Mouse (Mus musculus) forebrain, embryonic 11.5 days (tissue): ENCODE measurements around the gene Serinc3. TPM values are rescaled to one million over a fixed set of nuclear protein-coding genes. Genes with fewer than 3 reads are reported as not detected.

Experiments
- ATAC-seq: fragments of 200-750 bp; cut with Nextera tagmentation; replicated peaks from 2 replicates; pipeline ENCODE4 v1.8.0; 2017; ENCODE audit warnings: moderate TSS enrichment; ENCODE audit not compliant: low FRiP score
- DNase-seq: peaks from one replicate; pipeline ENCODE4 v3.0.0-alpha.2; 2017; ENCODE audit warnings: low spot score
- H3K27ac ChIP-seq: fragments of 300-500 bp; sonication (generic); 2 replicates; pipeline ENCODE4 v1.5.1; 2014; ENCODE audit warnings: low read depth, low read length
- H3K27me3 ChIP-seq: fragments of 300-500 bp; sonication (generic); 2 replicates; pipeline ENCODE4 v1.6.1; 2014; ENCODE audit warnings: mild to moderate bottlenecking, low read length, mixed read lengths; ENCODE audit not compliant: control insufficient read depth, insufficient read depth
- H3K36me3 ChIP-seq: fragments of 300-500 bp; sonication (generic); 2 replicates; pipeline ENCODE4 v1.6.1; 2014; ENCODE audit warnings: mild to moderate bottlenecking, low read length, moderate library complexity, mixed read lengths; ENCODE audit not compliant: control insufficient read depth, insufficient read depth
- H3K4me1 ChIP-seq: fragments of 300-500 bp; sonication (generic); replicated peaks from 2 replicates; pipeline ENCODE4 v1.6.1; 2014; ENCODE audit warnings: low read length, mixed read lengths; ENCODE audit not compliant: control insufficient read depth, insufficient read depth
- H3K4me2 ChIP-seq: fragments of 300-500 bp; sonication (generic); 2 replicates; pipeline ENCODE4 v1.6.1; 2014; ENCODE audit warnings: low read depth, mild to moderate bottlenecking, low read length, moderate library complexity, mixed read lengths; ENCODE audit not compliant: severe bottlenecking
- H3K4me3 ChIP-seq: fragments of 300-500 bp; sonication (generic); 2 replicates; pipeline ENCODE4 v1.5.1; 2014; ENCODE audit warnings: low read depth, low read length
- H3K9ac ChIP-seq: fragments of 300-500 bp; sonication (generic); 2 replicates; pipeline ENCODE4 v1.6.1; 2014; ENCODE audit warnings: low read length
- H3K9me3 ChIP-seq: fragments of 300-500 bp; sonication (generic); 2 replicates; pipeline ENCODE4 v1.6.1; 2016; ENCODE audit warnings: low read length, mixed read lengths; ENCODE audit not compliant: control insufficient read depth
- WGBS: fragments of 180-500 bp; shearing (Covaris S2); extraction: QIAGEN DNeasy Blood & Tissue Kit; methylation state at CpG from one replicate; pipeline ENCODE4 v1.1.7; 2014; 5-methylcytosine and 5-hydroxymethylcytosine counted together
- polyA plus RNA-seq: library from polyadenylated mRNA; unstranded; fragments of >200 nt; fragmentation: Nextera tagmentation; extraction: Ambion mirVana; gene quantifications from 2 replicates; pipeline ENCODE4 v1.2.1, GENCODE M21; 2014

Gene Serinc3
- polyA plus RNA-seq, 1 experiment from 2014 or later = 30.7 TPM

- Histone ChIP-seq H3K9ac (peak overlapping the region; percentile 87; the same call in 1 of the 2 replicates), H3K27ac (0 out of 2 replicates have a peak overlapping the region, but pooled peaks have one; percentile 94), H3K27me3 (no peaks in the 10 kb centered on the region), H3K4me3 (peak overlapping the region; percentile 71), H3K4me2 (peak overlapping the region; percentile 72), H3K9me3 (no peaks in the 10 kb centered on the region), H3K36me3 (no peaks in the 10 kb centered on the region), H3K4me1 (peaks cover 5% of the 10 kb centered on the region)
- no peak for DNase-seq
- WGBS = 78% methylated on average over 2 of the region's 2 CpGs
- no peak for ATAC-seq
Measured at GRCm38 (mm10) chr2:163643576-163643971, 1.4 kb downstream of the Serinc3 start.

DNA sequence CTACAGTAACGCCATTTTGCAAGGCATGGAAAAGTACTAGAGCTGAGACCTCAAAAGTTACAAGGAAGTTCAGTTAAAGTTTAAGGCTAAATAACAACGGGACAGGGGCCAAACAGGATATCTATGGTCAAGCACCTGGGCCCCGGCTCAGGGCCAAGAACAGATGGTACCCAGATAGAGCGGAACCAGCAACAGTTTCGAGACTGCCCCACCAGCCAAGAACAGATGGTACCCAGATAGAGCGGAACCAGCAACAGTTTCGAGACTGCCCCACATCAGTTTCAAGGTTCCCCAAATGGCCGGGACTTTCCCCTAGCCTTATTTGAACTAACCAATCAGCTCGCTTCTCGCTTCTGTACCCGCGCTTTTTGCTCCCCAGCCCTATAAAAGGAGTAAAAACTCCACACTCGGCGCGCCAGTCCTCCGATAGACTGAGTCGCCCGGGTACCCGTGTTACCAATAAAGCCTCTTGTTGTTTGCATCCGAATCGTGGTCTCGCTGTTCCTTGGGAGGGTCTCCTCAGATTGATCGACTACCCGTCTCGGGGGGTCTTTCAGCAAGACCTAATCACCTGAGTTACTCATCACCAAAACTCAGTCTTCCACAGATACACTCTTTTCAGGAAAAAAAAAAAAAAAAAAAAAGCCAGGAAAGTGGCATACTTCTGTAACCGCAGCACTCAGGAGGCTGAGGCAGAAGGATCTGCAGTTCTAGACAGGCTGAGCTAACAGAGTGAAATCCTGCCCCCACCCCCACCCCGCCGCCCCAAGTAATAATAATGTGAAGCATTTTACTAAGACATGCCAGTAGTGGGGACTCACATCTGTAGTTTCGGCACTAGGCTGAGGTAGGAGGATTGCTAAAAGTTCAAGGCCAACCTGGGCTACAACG lies 2.0 kb downstream of the Serinc3 start:
- ATAC-seq = no peak
- 95% methylated on average over 30 of the region's 30 CpGs for WGBS
- Histone ChIP-seq H3K9me3 (no peaks in the 10 kb centered on the region), H3K4me2 (peak overlapping the region; percentile 72; the same call in 1 of the 2 replicates), H3K27me3 (no peaks in the 10 kb centered on the region), H3K27ac (no peak overlapping the region), H3K36me3 (no peaks in the 10 kb centered on the region), H3K4me3 (no peak overlapping the region), H3K4me1 (peaks cover 5% of the 10 kb centered on the region), H3K9ac (no peak overlapping the region; the same call in 1 of the 2 replicates)
- DNase-seq = no peak

GRCm38 (mm10) chr2:163641681-163642080 lies 3.2 kb downstream of the Serinc3 start:
- Histone ChIP-seq H3K4me3 (no peak overlapping the region), H3K36me3 (no peaks in the 10 kb centered on the region), H3K9me3 (no peaks in the 10 kb centered on the region), H3K9ac (no peak overlapping the region), H3K27ac (no peak overlapping the region), H3K4me1 (peaks cover 5% of the 10 kb centered on the region), H3K4me2 (no peak overlapping the region), H3K27me3 (no peaks in the 10 kb centered on the region)
- ATAC-seq (no peak), DNase-seq (no peak)
- WGBS = 94% methylated on average over 3 of the region's 3 CpGs

DNA sequence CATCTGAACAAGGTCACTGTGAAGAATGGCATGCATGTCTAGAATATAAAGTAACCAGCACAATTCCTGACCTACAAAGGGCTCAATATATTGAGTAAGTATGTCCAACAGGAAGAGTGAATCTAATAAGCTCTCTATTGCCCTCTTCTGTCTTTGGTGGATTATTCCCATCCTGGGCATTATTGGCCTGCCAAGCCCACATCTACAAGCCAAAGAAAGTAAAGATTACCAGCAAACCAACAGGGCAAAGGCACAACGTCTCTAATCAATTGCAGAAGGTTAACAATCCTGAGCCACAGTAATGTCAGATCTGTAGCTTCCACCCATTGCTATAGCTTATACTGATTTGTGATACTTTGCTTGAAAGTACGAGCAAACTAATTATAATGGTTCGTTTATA lies 4.4 kb downstream of the Serinc3 start:
- ATAC-seq (no peak), DNase-seq (no peak)
- H3K4me3 ChIP-seq = no peak overlapping the region
- H3K27me3 ChIP-seq = no peaks in the 10 kb centered on the region
- no peaks in the 10 kb centered on the region for H3K36me3 ChIP-seq
- no peaks in the 10 kb centered on the region for H3K9me3 ChIP-seq
- H3K4me1 ChIP-seq = peaks cover 5% of the 10 kb centered on the region
- WGBS = 84% methylated on average over 3 of the region's 3 CpGs
- H3K9ac ChIP-seq = no peak overlapping the region
- H3K27ac ChIP-seq = no peak overlapping the region
- no peak overlapping the region for H3K4me2 ChIP-seq

GRCm38 (mm10) chr2:163637655-163638266 lies 7.2 kb downstream of the Serinc3 start:
- Histone ChIP-seq H3K4me1 (no peaks in the 10 kb centered on the region), H3K36me3 (no peaks in the 10 kb centered on the region), H3K9ac (no peak overlapping the region), H3K4me3 (no peak overlapping the region), H3K27ac (no peak overlapping the region), H3K27me3 (no peaks in the 10 kb centered on the region), H3K9me3 (no peaks in the 10 kb centered on the region), H3K4me2 (no peak overlapping the region)
- no peak for DNase-seq
- WGBS = 71% methylated on average over 5 of the region's 5 CpGs
- no peak for ATAC-seq

GRCm38 (mm10) chr2:163636057-163636456 lies 8.9 kb downstream of the Serinc3 start:
- Histone ChIP-seq H3K4me2 (no peak overlapping the region), H3K36me3 (no peaks in the 10 kb centered on the region), H3K4me1 (no peaks in the 10 kb centered on the region), H3K4me3 (no peak overlapping the region), H3K27me3 (no peaks in the 10 kb centered on the region), H3K27ac (no peak overlapping the region), H3K9ac (no peak overlapping the region), H3K9me3 (no peaks in the 10 kb centered on the region)
- WGBS = 94% methylated on average over 2 of the region's 2 CpGs
- ATAC-seq = no peak
- no peak for DNase-seq

DNA sequence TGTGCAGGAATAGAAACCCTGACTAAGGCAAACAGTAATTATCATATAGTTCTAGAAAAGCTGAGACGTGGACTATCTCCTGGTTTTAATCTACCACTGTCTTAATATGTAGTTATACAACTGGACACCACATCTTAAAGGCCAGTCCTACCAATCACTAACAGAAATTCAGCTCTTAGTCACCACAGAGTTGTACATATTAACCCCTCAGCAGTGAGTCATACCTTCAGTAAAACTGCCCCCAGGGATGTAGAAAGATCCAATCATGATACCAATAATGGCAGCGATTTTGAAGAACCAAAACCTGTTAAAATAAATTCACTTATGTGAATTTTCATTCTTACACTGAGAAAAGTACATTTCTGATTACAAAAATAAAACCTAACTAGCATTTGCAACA lies 10.7 kb downstream of the Serinc3 start:
- no peaks in the 10 kb centered on the region for H3K9me3 ChIP-seq
- no peaks in the 10 kb centered on the region for H3K4me1 ChIP-seq
- no peak overlapping the region for H3K4me3 ChIP-seq
- H3K27ac ChIP-seq = no peak overlapping the region
- H3K27me3 ChIP-seq = no peaks in the 10 kb centered on the region
- WGBS = 97% methylated on average over 2 of the region's 2 CpGs
- no peaks in the 10 kb centered on the region for H3K36me3 ChIP-seq
- DNase-seq (no peak), ATAC-seq (no peak)
- H3K9ac ChIP-seq = no peak overlapping the region
- no peak overlapping the region for H3K4me2 ChIP-seq

- no peaks in the 10 kb centered on the region for H3K4me1 ChIP-seq
- H3K27ac ChIP-seq = no peak overlapping the region
- 95% methylated on average over 2 of the region's 2 CpGs for WGBS
- no peak overlapping the region for H3K4me2 ChIP-seq
- peaks cover 7% of the 10 kb centered on the region; the same call in 1 of the 2 replicates for H3K36me3 ChIP-seq
- H3K9me3 ChIP-seq = no peaks in the 10 kb centered on the region
- DNase-seq (no peak), ATAC-seq (no peak)
- H3K27me3 ChIP-seq = no peaks in the 10 kb centered on the region
- no peak overlapping the region for H3K4me3 ChIP-seq
- no peak overlapping the region for H3K9ac ChIP-seq
Measured at GRCm38 (mm10) chr2:163631715-163632114, 13.2 kb downstream of the Serinc3 start.
